Mouse (Mus musculus) ES-CJ7 (cell line): ENCODE results near the gene Ak6.

ENCODE experiments used
- DNase-seq: peaks from one replicate; pipeline ENCODE4 v3.0.0; 2011; ENCODE audit warnings: low read depth, low spot score

Ak6 gene

DNA sequence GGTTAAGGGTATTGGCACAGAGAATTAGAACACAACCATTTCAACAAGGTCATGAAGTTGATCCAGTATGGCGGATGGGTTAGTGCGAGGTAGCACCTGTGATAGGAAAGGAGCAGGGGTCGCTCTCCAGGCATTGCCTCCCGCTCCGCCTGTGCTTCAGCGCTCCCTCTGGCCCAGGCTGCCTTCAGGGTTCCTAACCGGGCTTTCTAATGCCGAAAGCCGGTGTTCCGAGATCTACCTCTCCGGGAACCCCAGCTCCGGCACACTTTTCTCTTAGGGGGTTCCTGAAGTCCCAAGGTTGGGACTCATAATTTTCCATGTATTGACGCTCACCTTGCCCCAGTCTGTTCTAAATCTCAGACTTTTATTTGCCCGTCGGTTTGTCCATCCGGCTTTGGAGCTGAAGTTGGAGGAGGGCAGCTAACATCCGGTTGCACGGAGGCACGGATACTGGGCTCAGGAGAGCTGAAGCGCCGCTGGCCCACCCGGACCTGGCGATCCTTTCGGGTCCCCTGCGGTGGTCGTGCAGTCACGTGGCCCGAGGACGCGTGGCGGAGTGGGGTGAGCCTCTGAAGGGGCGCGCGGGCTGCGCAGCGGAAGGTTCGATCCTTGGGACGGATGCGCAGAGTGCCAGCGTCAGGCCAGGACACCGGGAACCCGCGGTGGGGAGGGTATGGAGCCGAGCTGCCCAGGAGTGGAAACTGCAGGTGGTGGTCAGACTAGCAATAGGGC lies 18.7 kb downstream of the Ak6 start, which contains the start of gene Ccdc125:
Ccdc125 (plus strand) TSS at position 427 of the 732 bp plus-strand sequence.
- peak; percentile 59 for DNase-seq

DNA sequence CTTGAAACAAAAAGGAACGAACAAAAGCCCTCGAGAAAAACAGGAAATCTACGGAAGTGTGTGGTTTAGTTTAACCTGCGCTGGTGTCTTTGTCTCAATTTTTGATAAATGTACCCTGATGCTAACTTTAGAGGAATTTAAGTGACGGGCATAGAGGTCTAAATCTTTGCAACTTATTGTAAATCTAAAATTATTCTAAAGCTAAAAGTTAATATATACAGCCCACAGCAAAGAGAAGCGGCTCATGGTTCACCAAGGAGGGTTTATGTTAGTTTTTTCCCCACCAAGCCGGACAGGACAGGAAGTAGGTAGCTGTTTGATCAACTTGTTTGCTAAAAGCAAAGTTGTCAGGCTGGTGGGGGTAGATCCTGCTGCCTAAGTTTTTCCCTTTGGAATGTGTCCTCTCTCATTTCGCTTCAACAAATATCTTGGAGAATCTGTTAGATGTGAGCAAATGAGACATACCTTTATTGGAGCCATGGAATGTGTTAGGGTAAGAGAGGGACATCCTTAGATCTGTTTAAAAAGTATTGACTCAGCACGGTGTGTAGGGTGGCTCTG lies 19.5 kb downstream of the Ak6 start:
- no peak for DNase-seq

DNA sequence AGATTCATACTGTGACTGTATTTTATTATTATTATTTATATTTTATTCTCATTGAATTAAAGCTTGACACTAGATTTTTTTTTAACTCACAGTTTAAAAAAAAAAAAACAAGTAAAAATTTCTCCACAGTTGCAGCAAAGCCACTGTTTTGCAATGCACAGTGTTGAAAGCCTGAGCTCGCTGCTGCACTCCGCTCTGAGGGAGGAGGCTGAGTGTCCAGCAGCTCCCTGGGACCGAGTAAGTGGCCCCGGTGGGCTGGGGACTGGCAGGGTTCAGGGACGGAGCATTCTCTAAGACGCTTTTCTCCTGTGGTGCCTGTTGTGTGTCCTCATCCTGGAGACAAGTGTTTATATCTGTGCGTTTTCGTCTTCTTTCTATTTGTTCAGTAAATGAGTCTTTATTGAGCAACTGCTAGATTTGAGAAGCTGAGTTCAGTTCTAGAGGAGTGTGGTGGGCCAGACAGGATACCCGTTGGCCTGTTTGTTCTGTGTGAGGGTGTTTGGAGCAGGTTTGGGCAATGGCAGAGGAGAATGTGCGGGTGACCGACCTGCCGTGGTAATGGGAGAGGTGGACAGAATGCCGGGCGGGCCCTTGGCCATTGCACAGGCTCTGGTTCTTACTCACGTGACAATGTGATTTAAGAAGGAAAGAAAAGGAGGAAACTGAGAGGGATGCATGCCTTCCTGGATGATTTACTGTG lies 25.3 kb downstream of the Ak6 start:
- DNase-seq = no peak

GRCm38 (mm10) chr13:100681615-100682014 lies 30.8 kb downstream of the Ak6 start:
- no peak for DNase-seq

- no peak for DNase-seq
Observed at GRCm38 (mm10) chr13:100682837-100683236, 32.1 kb downstream of the Ak6 start.

DNA sequence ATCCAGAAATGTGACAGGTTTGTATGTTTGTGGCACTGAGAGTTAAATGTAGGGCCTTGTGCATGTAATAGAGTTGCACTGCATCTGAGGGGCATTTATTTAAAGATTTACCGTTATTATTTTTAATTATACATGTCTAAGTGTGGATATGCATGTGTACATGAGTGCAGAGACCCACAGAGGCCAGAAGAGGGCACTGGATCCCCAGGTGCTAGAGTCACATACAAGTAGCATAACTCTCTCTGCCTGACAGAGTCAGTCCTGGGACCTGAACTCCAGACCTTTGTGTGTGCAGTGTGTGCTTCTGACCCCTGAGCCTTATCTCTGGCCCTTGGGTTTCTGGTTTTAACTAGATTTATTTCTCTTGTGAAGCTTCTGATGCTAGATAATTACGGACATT lies 33.6 kb downstream of the Ak6 start:
- peak; percentile 59 for DNase-seq

- peak; percentile 65 for DNase-seq
Observed at GRCm38 (mm10) chr13:100687513-100687912, 36.7 kb downstream of the Ak6 start.

GRCm38 (mm10) chr13:100697541-100697940 lies 46.8 kb downstream of the Ak6 start:
- DNase-seq = no peak

GRCm38 (mm10) chr13:100698866-100699265 lies 48.1 kb downstream of the Ak6 start:
- DNase-seq = no peak

GRCm38 (mm10) chr13:100703468-100703867 lies 52.7 kb downstream of the Ak6 start:
- peak; percentile 53 for DNase-seq

DNA sequence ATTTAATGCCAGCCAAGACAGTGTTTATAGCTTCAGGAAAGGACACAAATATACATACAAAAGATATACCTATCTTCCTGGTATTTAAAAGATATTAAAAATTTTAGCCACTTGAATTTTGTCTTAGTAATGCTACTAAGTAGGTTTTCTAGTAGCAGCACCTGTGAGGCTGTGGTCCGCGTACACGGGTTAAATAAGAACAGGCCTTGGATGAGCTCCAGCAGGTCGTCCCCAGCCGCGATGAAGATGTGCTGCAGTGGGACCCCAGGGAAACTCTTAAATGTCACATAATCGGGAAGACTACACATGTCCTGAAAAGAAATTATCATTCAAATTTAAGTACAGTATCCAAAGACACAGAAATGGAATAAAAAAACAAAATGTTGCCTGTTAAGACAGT lies 55.4 kb downstream of the Ak6 start:
- no peak for DNase-seq

DNA sequence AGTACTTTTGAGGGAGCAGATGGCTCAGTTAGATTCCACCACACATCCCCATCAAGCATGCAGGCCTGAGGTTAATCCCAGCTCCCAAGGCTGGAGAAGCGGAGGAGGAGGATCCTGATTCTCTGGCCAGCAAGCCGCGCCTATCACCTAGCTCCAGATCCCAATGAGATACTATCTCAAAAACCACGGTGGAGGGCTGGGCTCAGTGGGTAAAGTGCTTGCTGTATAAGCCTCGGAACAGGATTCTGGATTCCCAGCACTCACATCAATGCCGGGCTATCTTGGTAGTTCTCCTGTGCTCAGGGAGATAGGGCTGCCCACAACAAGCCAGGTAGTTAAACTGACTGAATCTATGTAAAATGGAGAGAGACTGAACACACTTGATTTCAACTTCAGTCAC lies 64.7 kb downstream of the Ak6 start:
- no peak for DNase-seq
